Mouse (Mus musculus): ENCODE results near the gene Bex4. TPM values are rescaled to one million over a fixed set of nuclear protein-coding genes. Genes with fewer than 3 reads are reported as not detected.

Gene Bex4
- total and polyA plus RNA-seq, 2 experiments from 2014 or later: 92.9 to 204 TPM

DNA sequence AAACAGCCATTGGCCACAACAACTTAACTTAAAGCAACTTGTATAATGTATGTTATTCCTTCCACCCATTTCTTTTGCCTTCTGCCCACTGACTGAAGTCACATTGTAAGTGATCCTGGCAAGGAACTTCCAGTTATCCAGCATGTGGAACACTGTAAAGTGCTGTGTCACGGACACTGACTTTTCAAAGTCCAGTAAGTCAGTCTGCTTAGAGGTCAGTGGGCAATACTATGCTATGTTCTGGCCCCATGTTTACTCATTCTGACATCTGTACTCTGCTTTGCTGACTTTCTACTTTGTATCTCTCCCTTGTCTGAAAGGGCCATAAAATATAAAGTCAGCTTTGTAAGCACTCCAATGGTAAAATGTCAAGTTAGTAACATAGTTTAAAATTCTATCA is 44.3 kb downstream of the Bex4 start:
- Histone ChIP-seq H3K27me3 (ENCODE audit: insufficient read depth, low read length) (no peaks in the 10 kb centered on the region), H3K27ac (ENCODE audit: low read depth, low read length) (no peak overlapping the region), H3K4me1 (ENCODE audit: insufficient read depth) (no peaks in the 10 kb centered on the region), H3K9ac (no peak overlapping the region), H3K4me2 (ENCODE audit: low read depth) (no peak overlapping the region), H3K9me3 (ENCODE audit: low read length) (no peaks in the 10 kb centered on the region), H3K4me3 (ENCODE audit: low read depth, low read length) (no peak overlapping the region), H3K36me3 (ENCODE audit: insufficient read depth) (no peaks in the 10 kb centered on the region)
- ATAC-seq (no peak), DNase-seq (no peak)
- TF ChIP-seq CTCF (IDR thresholded peaks at IDR 0.05; ENCODE audit: low read depth): no peak
- 86% methylated on average over 1 of the region's 1 CpGs for WGBS

Small RNA genes lying within 50 kb of the gene (microRNA-seq; reads per million reads assigned to microRNA genes)
- 0 reads per million in 2 experiments for gene Mir6383

Other genes with a start within 250 kb of the Bex4 start
- gene Arxes2, start 145.2 kb upstream of the Bex4 start, total RNA-seq (2014; rRNA removed): 179 and 211 TPM in 2 replicates
- gene Arxes2, start 145.2 kb upstream of the Bex4 start, polyA plus RNA-seq (2015; fragmentation: Nextera tagmentation; extraction: Ambion mirVana): 235 and 280 TPM in 2 replicates
- gene Arxes1, start 105.6 kb upstream of the Bex4 start, total RNA-seq (2014; rRNA removed): 54.5 and 55.4 TPM in 2 replicates
- gene Arxes1, start 105.6 kb upstream of the Bex4 start, polyA plus RNA-seq (2015; fragmentation: Nextera tagmentation; extraction: Ambion mirVana): 109 and 190 TPM in 2 replicates
- gene Bex2, start 70.8 kb upstream of the Bex4 start, total RNA-seq (2014; rRNA removed): 417 and 436 TPM in 2 replicates
- gene Bex2, start 70.8 kb upstream of the Bex4 start, polyA plus RNA-seq (2015; fragmentation: Nextera tagmentation; extraction: Ambion mirVana): 952 and 965 TPM in 2 replicates
- gene Nxf3, start 53.7 kb upstream of the Bex4 start, total RNA-seq (2014; rRNA removed): not detected in 2 replicates
- 0.27 TPM in 1 of 2 replicates, not detected in the other for gene Nxf3, start 53.7 kb upstream of the Bex4 start, polyA plus RNA-seq (2015; fragmentation: Nextera tagmentation; extraction: Ambion mirVana)
- 112 and 117 TPM in 2 replicates for gene Tceal8, start 33.3 kb downstream of the Bex4 start, total RNA-seq (2014; rRNA removed)
- 134 and 141 TPM in 2 replicates for gene Tceal8, start 33.3 kb downstream of the Bex4 start, polyA plus RNA-seq (2015; fragmentation: Nextera tagmentation; extraction: Ambion mirVana)
- 14.2 and 14.9 TPM in 2 replicates for gene Tceal5, start 64.9 kb downstream of the Bex4 start, total RNA-seq (2014; rRNA removed)
- gene Tceal5, start 64.9 kb downstream of the Bex4 start, polyA plus RNA-seq (2015; fragmentation: Nextera tagmentation; extraction: Ambion mirVana): 34.6 and 41.5 TPM in 2 replicates
- 3.0 and 4.4 TPM in 2 replicates for gene Tceal7, start 75.8 kb downstream of the Bex4 start, total RNA-seq (2014; rRNA removed)
- gene Tceal7, start 75.8 kb downstream of the Bex4 start, polyA plus RNA-seq (2015; fragmentation: Nextera tagmentation; extraction: Ambion mirVana): 4.6 and 4.9 TPM in 2 replicates
- 105 and 106 TPM in 2 replicates for gene Bex1, start 76.5 kb downstream of the Bex4 start, total RNA-seq (2014; rRNA removed)
- gene Bex1, start 76.5 kb downstream of the Bex4 start, polyA plus RNA-seq (2015; fragmentation: Nextera tagmentation; extraction: Ambion mirVana): 288 and 297 TPM in 2 replicates
- gene Tceal9, start 106.1 kb downstream of the Bex4 start, total RNA-seq (2014; rRNA removed): 182 and 203 TPM in 2 replicates
- gene Tceal9, start 106.1 kb downstream of the Bex4 start, polyA plus RNA-seq (2015; fragmentation: Nextera tagmentation; extraction: Ambion mirVana): 263 and 323 TPM in 2 replicates
- 219 and 271 TPM in 2 replicates for gene Bex3, start 131.3 kb downstream of the Bex4 start, total RNA-seq (2014; rRNA removed)
- 782 and 828 TPM in 2 replicates for gene Bex3, start 131.3 kb downstream of the Bex4 start, polyA plus RNA-seq (2015; fragmentation: Nextera tagmentation; extraction: Ambion mirVana)

Measured in forebrain, postnatal 0 days (tissue).